8 mouse cellular contexts compared by ENCODE assay signal in genomic region chr9:87254903-87255695, GRCm38 (mm10). TPM values are rescaled to one million over a fixed set of nuclear protein-coding genes. Genes with fewer than 3 reads are reported as not detected.
DNase-seq lines count a peak whose midpoint lies in the region; ATAC-seq and TF ChIP-seq lines count a peak whose summit lies in the region.

Cep162 (minus strand) TSS chr9:87255536.

- TF ChIP-seq POLR2A in olfactory bulb, adult 2 months (IDR thresholded peaks at IDR 0.05; ENCODE audit: insufficient read depth, low read depth, low read length) = peak; percentile 37; the same call in 1 of the 2 replicates
- peak; percentile 59; the same call in 1 of the 2 replicates for TF ChIP-seq POLR2A in thymus, adult 2 months (IDR thresholded peaks at IDR 0.05; ENCODE audit: control insufficient read depth, extremely low read depth, insufficient read depth, low read length, poor library complexity)

- peak within 1 kb of the TSS; percentile 74 for H3K4me2 ChIP-seq in forebrain, embryonic 16.5 days (ENCODE audit: low read length)
- peak within 1 kb of the TSS; percentile 77 for H3K4me2 ChIP-seq in lung, embryonic 14.5 days

- peak; percentile 81 for DNase-seq in G1E (ENCODE audit: low spot score)
- peak; percentile 89 to 91 for DNase-seq in cerebellum, adult 18-20 months
- DNase-seq in heart, postnatal 36 days = peak; percentile 84 to 93
- DNase-seq in layer of hippocampus, adult 2 months (ENCODE audit: low spot score in 2 of 2) = peak; percentile 86 to 89
- peak; percentile 94 for DNase-seq in lung, embryonic 14.5 days
- DNase-seq in thymus, adult 2 months = peak; percentile 92

- under 1% methylated on average over 41 of the region's 41 CpGs for WGBS in forebrain, embryonic 16.5 days
- WGBS in lung, embryonic 14.5 days = under 1% methylated on average over 41 of the region's 41 CpGs
- whole genome bisulfite sequencing in olfactory bulb, adult 2 months = under 1% methylated on average over 41 of the region's 41 CpGs
- under 1% methylated on average over 41 of the region's 41 CpGs for WGBS in thymus, adult 2 months

- intact Hi-C loops in heart, postnatal 36 days (cut with DNase I) = loop anchor here (5.0 to 10.0 kb wide), 3 partner anchors 683 to 1290 kb away; partner anchors contain the start of genes Pgm3, Rwdd2a, Ube2cbp and Zfp949

- no peak for TF ChIP-seq CTCF in G1E (IDR thresholded peaks at IDR 0.05; ENCODE audit: low read depth, low read length)
- TF ChIP-seq CTCF in layer of hippocampus, adult 2 months (conservative IDR thresholded peaks at IDR 0.05) = no peak
- TF ChIP-seq CTCF in lung, embryonic 14.5 days (IDR thresholded peaks at IDR 0.05; ENCODE audit: low read depth) = no peak
- TF ChIP-seq CTCF in olfactory bulb, adult 2 months (IDR thresholded peaks at IDR 0.05; ENCODE audit: insufficient read depth, low read depth, low read length) = peak; percentile 20; the same call in 1 of the 2 replicates
- TF ChIP-seq CTCF in thymus, adult 2 months (IDR thresholded peaks at IDR 0.05; ENCODE audit: borderline replicate concordance, control insufficient read depth, extremely low read depth, insufficient read depth, low read length, poor library complexity) = peak; percentile 55; the same call in 1 of the 2 replicates

- H3K9ac ChIP-seq in forebrain, embryonic 16.5 days (replicated peaks; ENCODE audit: low read depth, low read length) = peak within 1 kb of the TSS; percentile 71
- H3K9ac ChIP-seq in lung, embryonic 14.5 days = peak within 1 kb of the TSS; percentile 65

- peak; percentile 92 for ATAC-seq in G1E (ENCODE audit: extremely low read depth, insufficient number of reproducible peaks, low FRiP score, poor library complexity, severe bottlenecking)
- ATAC-seq in forebrain, embryonic 16.5 days = peak; percentile 98
- ATAC-seq in lung, embryonic 14.5 days (ENCODE audit: insufficient read depth) = peak; percentile 98

- H3K27ac ChIP-seq in forebrain, embryonic 16.5 days (ENCODE audit: low read length) = peak within 1 kb of the TSS; percentile 95
- peak within 1 kb of the TSS; percentile 96 for H3K27ac ChIP-seq in layer of hippocampus, adult 2 months
- H3K27ac ChIP-seq in lung, embryonic 14.5 days (ENCODE audit: low read depth) = peak within 1 kb of the TSS; percentile 46; the same call in 1 of the 2 replicates
- peak within 1 kb of the TSS; percentile 93 for H3K27ac ChIP-seq in olfactory bulb, adult 2 months (ENCODE audit: insufficient read depth, low read depth, low read length)
- H3K27ac ChIP-seq in thymus, adult 2 months (ENCODE audit: control insufficient read depth, insufficient read depth, low read length) = no peak within 1 kb of the TSS

- H3K4me1 ChIP-seq in G1E (ENCODE audit: insufficient read depth, low read depth, low read length) = peaks cover 14% of the 10 kb centered on the region
- H3K4me1 ChIP-seq in forebrain, embryonic 16.5 days (replicated peaks; ENCODE audit: control insufficient read depth, insufficient read depth, low read length) = peaks cover 6% of the 10 kb centered on the region
- H3K4me1 ChIP-seq in lung, embryonic 14.5 days (ENCODE audit: insufficient read depth) = no peaks in the 10 kb centered on the region
- 0 out of 2 replicates have a peak, but pooled peaks cover 2% of the 10 kb centered on the region for H3K4me1 ChIP-seq in olfactory bulb, adult 2 months (ENCODE audit: control insufficient read depth, insufficient read depth, low read length)
- H3K4me1 ChIP-seq in thymus, adult 2 months (replicated peaks; ENCODE audit: control insufficient read depth, insufficient read depth, low read length) = no peaks in the 10 kb centered on the region

- H3K27me3 ChIP-seq in G1E (ENCODE audit: insufficient read depth, low read length) = peaks cover 3% of the 10 kb centered on the region; the same call in 1 of the 2 replicates
- H3K27me3 ChIP-seq in forebrain, embryonic 16.5 days (replicated peaks; ENCODE audit: control insufficient read depth, insufficient read depth, low read length) = no peaks in the 10 kb centered on the region
- H3K27me3 ChIP-seq in lung, embryonic 14.5 days (ENCODE audit: insufficient read depth, low read length) = no peaks in the 10 kb centered on the region
- no peaks in the 10 kb centered on the region for H3K27me3 ChIP-seq in thymus, adult 2 months (ENCODE audit: control insufficient read depth, insufficient read depth, low read length)

- H3K9me3 ChIP-seq in G1E (replicated peaks) = no peaks in the 10 kb centered on the region
- no peaks in the 10 kb centered on the region for H3K9me3 ChIP-seq in forebrain, embryonic 16.5 days (ENCODE audit: control insufficient read depth, low read length)
- no peaks in the 10 kb centered on the region for H3K9me3 ChIP-seq in lung, embryonic 14.5 days (ENCODE audit: low read depth, low read length)

- peak within 1 kb of the TSS; percentile 84 for H3K4me3 ChIP-seq in G1E (ENCODE audit: low read depth, low read length)
- peak within 1 kb of the TSS; percentile 76 for H3K4me3 ChIP-seq in forebrain, embryonic 16.5 days (replicated peaks; ENCODE audit: low read length)
- H3K4me3 ChIP-seq in layer of hippocampus, adult 2 months = peak within 1 kb of the TSS; percentile 83
- peak within 1 kb of the TSS; percentile 72 for H3K4me3 ChIP-seq in lung, embryonic 14.5 days (ENCODE audit: low read depth, low read length)
- H3K4me3 ChIP-seq in olfactory bulb, adult 2 months (ENCODE audit: insufficient read depth, low read depth, low read length) = peak within 1 kb of the TSS; percentile 98
- H3K4me3 ChIP-seq in thymus, adult 2 months (ENCODE audit: control insufficient read depth, insufficient read depth, low read length) = peak within 1 kb of the TSS; percentile 60

- H3K36me3 ChIP-seq in G1E (replicated peaks) = peaks cover 12% of the 10 kb centered on the region
- H3K36me3 ChIP-seq in forebrain, embryonic 16.5 days (ENCODE audit: control insufficient read depth, insufficient read depth) = no peaks in the 10 kb centered on the region
- H3K36me3 ChIP-seq in lung, embryonic 14.5 days (ENCODE audit: insufficient read depth) = no peaks in the 10 kb centered on the region
- no peaks in the 10 kb centered on the region for H3K36me3 ChIP-seq in thymus, adult 2 months (ENCODE audit: control insufficient read depth, insufficient read depth, low read length)

RNA-seq across cellular contexts. Expression of gene Cep162, which starts in this region (rescaled TPM):
- total RNA-seq in G1E (2014; fragmentation: Nextera tagmentation) = 17.8 and 18.8 TPM in 2 replicates
- total RNA-seq in G1E (2017) = 13.0 and 17.5 TPM in 2 replicates
- polyA plus RNA-seq in G1E (2012) = 0.78 and 1.4 TPM in 2 replicates
- polyA plus RNA-seq in forebrain, embryonic 16.5 days (2015; fragmentation: Nextera tagmentation; extraction: Ambion mirVana) = 6.8 and 7.8 TPM in 2 replicates
- 1 to 10 TPM; 2.5 to 3.5 TPM for total RNA-seq in heart, postnatal 36 days (2021)
- 10 to 100 TPM; 10.5 to 14.6 TPM for total RNA-seq in layer of hippocampus, adult 2 months (2021)
- polyA plus RNA-seq in lung, embryonic 14.5 days (2014; fragmentation: Nextera tagmentation; extraction: Ambion mirVana) = 8.1 and 8.3 TPM in 2 replicates
- polyA plus RNA-seq in olfactory bulb, adult 2 months (2012; ENCODE audit: insufficient read depth, insufficient read length, low replicate concordance, missing spikeins) = not detected in 2 replicates
- polyA plus RNA-seq in thymus, adult 2 months (2012; rRNA removed) = 2.1 TPM in 2 replicates

Comparison
In these comparisons a context has a peak if more than half of its experiments do, and no peak if none do; other contexts are left out.
1. CTCF ChIP-seq: peak in olfactory bulb, adult 2 months (single experiment) and thymus, adult 2 months (single experiment); none in G1E (single experiment), layer of hippocampus, adult 2 months (single experiment) and lung, embryonic 14.5 days (single experiment).
2. Peak in every context shown above with its lines, with median percentiles within 50 percentile points of each other: ATAC-seq, DNase-seq and H3K4me3 ChIP-seq.